Mouse (Mus musculus) thymus, adult 2 months (tissue): ENCODE measurements at regions not wholly inside any gene's neighbourhood (a gene's known extent, or its start where the extent isn't known, plus 50 kb on each side); places are given as distances from the start of the nearest gene placed in this dataset.

Source experiments
- CTCF ChIP-seq: fragments of 200-500 bp; IDR thresholded peaks from 2 replicates; pipeline ENCODE4 v1.5.1; 2012; ENCODE audit warnings: mild to moderate bottlenecking, control low read depth, low read length, moderate library complexity, borderline replicate concordance; ENCODE audit not compliant: control insufficient read depth, poor library complexity, insufficient read depth; ENCODE audit errors: extremely low read depth
- POLR2A ChIP-seq: fragments of 200-500 bp; IDR thresholded peaks from 2 replicates; pipeline ENCODE4 v1.6.1; 2012; ENCODE audit warnings: mild to moderate bottlenecking, low read length, control low read depth, moderate library complexity; ENCODE audit not compliant: control insufficient read depth, poor library complexity, insufficient read depth; ENCODE audit errors: extremely low read depth

DNA sequence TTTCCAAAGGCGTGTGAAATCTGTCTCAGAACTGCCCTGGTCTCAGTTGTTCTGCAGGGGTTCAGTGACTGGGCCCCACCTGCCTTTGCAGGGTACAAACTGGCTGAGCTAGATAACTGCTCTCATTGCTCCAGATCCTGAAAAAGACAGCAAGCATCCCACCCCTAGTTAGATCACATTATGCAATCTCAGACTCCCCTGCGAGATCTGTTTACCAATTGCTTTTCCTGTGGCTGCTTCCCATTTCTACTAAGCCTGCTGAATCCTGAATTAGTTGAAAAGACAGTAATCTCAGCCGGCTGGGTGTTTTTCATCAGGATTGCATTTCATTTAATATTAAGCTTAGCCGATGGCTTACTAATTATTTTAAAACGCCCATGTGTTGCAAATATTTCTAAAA is 531.2 kb upstream of the Gm19410 start:
- no peak for TF ChIP-seq CTCF
- no peak for TF ChIP-seq POLR2A
